Comparison of ENCODE assay signal across 14 mouse cellular contexts in genomic region chr2:159852959-159853358, GRCm38 (mm10).
DNase-seq lines count a peak whose midpoint lies in the region; ATAC-seq and TF ChIP-seq lines count a peak whose summit lies in the region.
"Had no signal": no experiment of that assay in that cellular context is flagged by ENCODE, and none has a peak within 500 bp of the region (broad histone marks: within the 10 kb centered on the region; RNA-seq: fewer than 3 reads in every experiment).

No protein-coding gene starts in this region.

- no peak overlapping the region for H3K4me2 ChIP-seq in limb, embryonic 14.5 days (replicated peaks; ENCODE audit: low read depth, low read length, severe bottlenecking)
- H3K4me2 ChIP-seq: liver, embryonic 11.5 days had no signal

- ATAC-seq in limb, embryonic 14.5 days (ENCODE audit: low FRiP score, low read depth) = no peak

- H3K4me1 ChIP-seq in limb, embryonic 14.5 days (ENCODE audit: control insufficient read depth, insufficient read depth, low read length) = no peaks in the 10 kb centered on the region
- 0 out of 2 replicates have a peak, but pooled peaks cover 5% of the 10 kb centered on the region for H3K4me1 ChIP-seq in limb, embryonic 10.5 days
- H3K4me1 ChIP-seq: heart, embryonic 10.5 days had no signal

- no peak overlapping the region for H3K4me3 ChIP-seq in limb, embryonic 14.5 days (replicated peaks; ENCODE audit: low read length)
- no peak overlapping the region for H3K4me3 ChIP-seq in limb, embryonic 10.5 days
- H3K4me3 ChIP-seq: erythroblast, embryonic 14.5 days; heart, embryonic 10.5 days had no signal

- no peaks in the 10 kb centered on the region for H3K27me3 ChIP-seq in limb, embryonic 14.5 days (ENCODE audit: control insufficient read depth, insufficient read depth, low read length)
- no peaks in the 10 kb centered on the region for H3K27me3 ChIP-seq in limb, embryonic 10.5 days (ENCODE audit: low read depth, poor library complexity, severe bottlenecking)

- WGBS in limb, embryonic 14.5 days = 88% methylated on average over 4 of the region's 4 CpGs
- WGBS in limb, embryonic 10.5 days = 94% methylated on average over 4 of the region's 4 CpGs

- TF ChIP-seq POLR2A in limb, embryonic 14.5 days (IDR thresholded peaks at IDR 0.05; ENCODE audit: borderline replicate concordance, extremely low read depth, insufficient read depth, insufficient read length) = no peak

- H3K9ac ChIP-seq in limb, embryonic 14.5 days (ENCODE audit: low read depth, low read length, severe bottlenecking) = no peak overlapping the region

- intact Hi-C loops in heart, postnatal 25 days (cut with DNase I) = no loop called here

- no peaks in the 10 kb centered on the region for H3K36me3 ChIP-seq in limb, embryonic 14.5 days (ENCODE audit: control insufficient read depth, insufficient read depth, low read length)
- no peaks in the 10 kb centered on the region for H3K36me3 ChIP-seq in limb, embryonic 10.5 days
- H3K36me3 ChIP-seq: heart, embryonic 10.5 days had no signal

- H3K27ac ChIP-seq in limb, embryonic 14.5 days (replicated peaks; ENCODE audit: low read depth, low read length) = no peak overlapping the region
- no peak overlapping the region for H3K27ac ChIP-seq in limb, embryonic 10.5 days
- H3K27ac ChIP-seq: heart, embryonic 10.5 days had no signal

- DNase-seq in heart, adult 18-20 months = peak; percentile 24 to 26
- DNase-seq in heart, postnatal 25 days (ENCODE audit: low spot score) = no peak
- peak; percentile 32 for DNase-seq in limb, embryonic 14.5 days (ENCODE audit: low spot score)
- no peak for DNase-seq in limb, embryonic 10.5 days (ENCODE audit: low spot score)
- peak; percentile 15 for DNase-seq in adipocyte (ENCODE audit: low spot score)
- peak; percentile 7 to 17 for DNase-seq in gastrocnemius, adult 8-10 months (ENCODE audit: low spot score in 2 of 2)
- no peak for DNase-seq in frontal cortex, postnatal 14 days (ENCODE audit: low spot score in 2 of 2)
- DNase-seq: adrenal gland, adult 8-10 months; cerebellum, adult 8-10 months; heart, postnatal 36 days; thymus, adult 18-20 months had no signal

- H3K9me3 ChIP-seq in limb, embryonic 14.5 days (ENCODE audit: control insufficient read depth, low read length) = no peaks in the 10 kb centered on the region
- no peaks in the 10 kb centered on the region for H3K9me3 ChIP-seq in limb, embryonic 10.5 days (replicated peaks)
- H3K9me3 ChIP-seq: heart, embryonic 10.5 days had no signal

Comparison
In these comparisons a context has a peak if more than half of its experiments do, and no peak if none do; other contexts are left out.
1. DNase-seq: peak in heart, adult 18-20 months (2 of 2), limb, embryonic 14.5 days (single experiment), adipocyte (single experiment) and gastrocnemius, adult 8-10 months (2 of 2); none in heart, postnatal 25 days (single experiment), limb, embryonic 10.5 days (single experiment) and frontal cortex, postnatal 14 days (0 of 2).